Mouse (Mus musculus): ENCODE data around the gene Kl.

Gene Kl

GRCm38 (mm10) chr5:151028906-151029305 is 76.5 kb downstream of the Kl start:
- no peak for DNase-seq (ENCODE audit: low read depth, low spot score)

- no peak for DNase-seq (ENCODE audit: low read depth, low spot score)
These were observed 82.5 kb downstream of the Kl start for GRCm38 (mm10) chr5:151034715-151035512.

- DNase-seq (ENCODE audit: low read depth, low spot score) = no peak
These were observed 85.5 kb downstream of the Kl start for GRCm38 (mm10) chr5:151037871-151038270.

GRCm38 (mm10) chr5:151042911-151043310 is 90.5 kb downstream of the Kl start:
- no peak for DNase-seq (ENCODE audit: low read depth, low spot score)
